Mouse (Mus musculus) megakaryocyte, embryonic 14.5 days (primary cell): Measurements from ENCODE around the gene Ccdc130.

ENCODE experiments used
- FLI1 ChIP-seq: IDR thresholded peaks from 2 replicates; pipeline ENCODE4 v1.6.1; 2012; ENCODE audit warnings: low read length, inconsistent platforms, mixed read lengths
- GATA1 ChIP-seq: IDR thresholded peaks from 3 replicates; pipeline ENCODE4 v1.6.1; 2012; ENCODE audit warnings: mixed read lengths, low read length, inconsistent platforms, borderline replicate concordance

GRCm38 (mm10) chr8:84256822-84257610 lies 13.2 kb downstream of the Ccdc130 start, which contains the start of gene Mri1:
- TF ChIP-seq FLI1 (no peak), GATA1 (no peak)
